Mouse (Mus musculus) brain, embryonic 14.5 days (tissue): ENCODE measurements at regions not wholly inside any gene's neighbourhood (a gene's known extent, or its start where the extent isn't known, plus 50 kb on each side); places are given as distances from the start of the nearest gene placed in this dataset.

ENCODE experiments used
- CTCF ChIP-seq: fragments of 200-500 bp; IDR thresholded peaks from 2 replicates; pipeline ENCODE4 v1.5.1; 2012; ENCODE audit warnings: inconsistent platforms, mild to moderate bottlenecking, moderate library complexity, borderline replicate concordance; ENCODE audit not compliant: insufficient read depth, insufficient read length; ENCODE audit errors: extremely low read depth
- POLR2A ChIP-seq: fragments of 200-500 bp; IDR thresholded peaks from 2 replicates; pipeline ENCODE4 v1.6.1; 2012; ENCODE audit warnings: mild to moderate bottlenecking, inconsistent platforms, borderline replicate concordance; ENCODE audit not compliant: poor library complexity, insufficient read depth, insufficient read length, severe bottlenecking; ENCODE audit errors: extremely low read depth

GRCm38 (mm10) chr3:39265606-39266005, 378.9 kb downstream of the Fat4 start:
- TF ChIP-seq POLR2A (no peak), CTCF (no peak)
